In the genomic region with DNA sequence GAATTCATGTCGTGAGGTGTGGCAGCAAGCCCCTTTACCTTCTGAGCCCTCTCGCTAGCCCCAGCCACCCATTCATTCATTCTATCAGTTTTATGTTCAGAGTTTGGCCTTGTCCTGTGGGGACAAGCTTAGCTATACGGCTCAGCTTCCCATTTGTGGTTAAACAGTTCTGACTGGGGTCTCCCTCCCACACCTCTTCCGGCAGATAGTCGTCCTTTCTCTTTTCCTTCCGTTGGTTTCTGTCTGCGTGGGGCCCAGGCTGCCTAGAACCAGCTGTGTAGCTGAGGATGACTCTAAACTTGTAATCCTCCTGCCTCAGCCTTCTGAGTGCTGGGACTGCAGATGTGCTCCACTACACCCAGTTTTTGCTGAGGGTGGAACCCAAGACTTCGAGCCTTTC, we compare ENCODE assay signal across 34 mouse cellular contexts. TPM values are rescaled to one million over a fixed set of nuclear protein-coding genes. Genes with fewer than 3 reads are reported as not detected.
DNase-seq lines count a peak whose midpoint lies in the region; ATAC-seq lines count a peak whose summit lies in the region.
"Had no signal": no experiment of that assay in that cellular context is flagged by ENCODE, and none has a peak within 500 bp of the region (broad histone marks: within the 10 kb centered on the region; RNA-seq: fewer than 3 reads in every experiment).

No protein-coding gene starts in this region.

- 77% methylated on average over 8 of the region's 8 CpGs for WGBS in neural tube, embryonic 15.5 days

- peak; percentile 56 for ATAC-seq in inflammation-experienced regulatory T-cells, adult 6 months
- ATAC-seq in neural tube, embryonic 15.5 days (ENCODE audit: low FRiP score), result no peak
- no peak for ATAC-seq in erythroblast, adult 5-6 weeks (replicated peaks; ENCODE audit: low FRiP score, poor library complexity, severe bottlenecking)
- ATAC-seq: forebrain, postnatal 0 days; hindbrain, postnatal 0 days; midbrain, embryonic 13.5 days had no signal

- no peak overlapping the region for H3K4me2 ChIP-seq in neural tube, embryonic 15.5 days
- H3K4me2 ChIP-seq: heart, embryonic 15.5 days; limb, embryonic 13.5 days; liver, embryonic 15.5 days; midbrain, embryonic 13.5 days had no signal

- no peaks in the 10 kb centered on the region for H3K36me3 ChIP-seq in neural tube, embryonic 15.5 days
- H3K36me3 ChIP-seq: embryonic facial prominence, embryonic 10.5 days; forebrain, embryonic 10.5 days; heart, embryonic 15.5 days; midbrain, embryonic 13.5 days had no signal

- H3K27ac ChIP-seq in neural tube, embryonic 15.5 days (replicated peaks), result no peak overlapping the region
- H3K27ac ChIP-seq: embryonic facial prominence, embryonic 10.5 days; forebrain, embryonic 10.5 days; heart, embryonic 15.5 days; hindbrain, postnatal 0 days; limb, embryonic 13.5 days; liver, embryonic 15.5 days; macrophage; midbrain, embryonic 13.5 days had no signal

- no peak overlapping the region for H3K9ac ChIP-seq in neural tube, embryonic 15.5 days (replicated peaks)
- H3K9ac ChIP-seq: forebrain, postnatal 0 days; heart, embryonic 15.5 days; limb, embryonic 13.5 days; liver, embryonic 15.5 days; midbrain, embryonic 13.5 days had no signal

- H3K4me1 ChIP-seq in neural tube, embryonic 15.5 days, result peaks cover under 1% of the 10 kb centered on the region

- DNase-seq in heart, adult 11 months, result peak; percentile 79
- DNase-seq in heart, adult 9 months (ENCODE audit: low spot score in 2 of 2), result no peak
- DNase-seq in thymus, postnatal 25 days, result peak; percentile 41
- DNase-seq in thymus, postnatal 0 days (ENCODE audit: low spot score), result no peak
- DNase-seq in cerebellum, postnatal 10 days, result no peak
- DNase-seq: adrenal gland, adult 8-10 months; cerebellum, adult 2 months; cerebellum, postnatal 36 days; forebrain, postnatal 0 days; gastrocnemius, postnatal 14 days; heart, postnatal 4 days; kidney, adult 11 months; kidney, postnatal 4 days; right cerebral cortex, postnatal 14 days; spleen, adult 18-20 months had no signal

- no peaks in the 10 kb centered on the region for H3K9me3 ChIP-seq in neural tube, embryonic 15.5 days (replicated peaks)
- H3K9me3 ChIP-seq: G1E; heart, embryonic 15.5 days; liver, embryonic 15.5 days had no signal

- H3K4me3 ChIP-seq in neural tube, embryonic 15.5 days (replicated peaks), result no peak overlapping the region
- H3K4me3 ChIP-seq: embryonic facial prominence, embryonic 10.5 days; forebrain, embryonic 10.5 days; heart, embryonic 15.5 days; limb, embryonic 13.5 days; liver, embryonic 15.5 days; midbrain, embryonic 13.5 days had no signal

- peaks cover 17% of the 10 kb centered on the region for H3K27me3 ChIP-seq in neural tube, embryonic 15.5 days (replicated peaks)
- H3K27me3 ChIP-seq: CH12.LX had no signal

RNA-seq across cellular contexts. Expression of gene Phldb3, which starts 7.2 kb away (rescaled TPM):
- polyA plus RNA-seq in thymus, postnatal 0 days (2015; fragmentation: Nextera tagmentation; extraction: Ambion mirVana), result 0.47 and 0.73 TPM in 2 replicates
- polyA plus RNA-seq in inflammation-experienced regulatory T-cells, adult 6 months (2017; shearing (Covaris generic)), result 1 to 10 TPM in 1 of 3 experiments, under 1 TPM in 2; 0.22 to 1.2 (median 0.31) TPM
- 0.37 TPM in 1 of 2 replicates, not detected in the other for polyA plus RNA-seq in neural tube, embryonic 15.5 days (2015; fragmentation: Nextera tagmentation; extraction: Ambion mirVana)
- total RNA-seq in erythroblast, adult 5-6 weeks (2015; ENCODE audit: low replicate concordance), result 0.84 TPM in 1 of 2 replicates, not detected in the other
- 0.85 and 3.2 TPM in 2 replicates for total RNA-seq in erythroblast, adult 5-6 weeks (2017; ENCODE audit: low replicate concordance)
- total RNA-seq: forebrain, postnatal 0 days had no signal
- polyA plus RNA-seq: embryonic facial prominence, embryonic 10.5 days; forebrain, embryonic 10.5 days; forebrain, postnatal 0 days; hindbrain, postnatal 0 days; midbrain, embryonic 13.5 days; neural tube, embryonic 11.5 days had no signal

RNA-seq across cellular contexts. Expression of gene Lypd3, which starts 18.6 kb away (rescaled TPM):
- polyA plus RNA-seq in thymus, postnatal 0 days (2015; fragmentation: Nextera tagmentation; extraction: Ambion mirVana), result 1.8 and 2.2 TPM in 2 replicates
- not detected for polyA plus RNA-seq in inflammation-experienced regulatory T-cells, adult 6 months (2017; shearing (Covaris generic))
- polyA plus RNA-seq in neural tube, embryonic 15.5 days (2015; fragmentation: Nextera tagmentation; extraction: Ambion mirVana), result 0.36 and 0.78 TPM in 2 replicates
- total RNA-seq in erythroblast, adult 5-6 weeks (2015; ENCODE audit: low replicate concordance), result not detected in 2 replicates
- not detected in 2 replicates for total RNA-seq in erythroblast, adult 5-6 weeks (2017; ENCODE audit: low replicate concordance)
- total RNA-seq: CH12.LX; G1E; gastrocnemius, postnatal 14 days; heart, adult 8-10 months; heart, postnatal 4 days had no signal
- polyA plus RNA-seq: activated CD4-positive, CD25-positive, alpha-beta regulatory T cell, adult 4 months; G1E; liver, embryonic 15.5 days; macrophage; midbrain, embryonic 13.5 days had no signal

RNA-seq across cellular contexts. Expression of gene Zfp575, which starts 30.3 kb away (rescaled TPM):
- polyA plus RNA-seq in thymus, postnatal 0 days (2015; fragmentation: Nextera tagmentation; extraction: Ambion mirVana), result 0.48 and 0.71 TPM in 2 replicates
- under 1 TPM in 2 of 3 experiments, not detected in 1; 0.13 to 0.20 TPM for polyA plus RNA-seq in inflammation-experienced regulatory T-cells, adult 6 months (2017; shearing (Covaris generic))
- 12.9 and 17.5 TPM in 2 replicates for polyA plus RNA-seq in neural tube, embryonic 15.5 days (2015; fragmentation: Nextera tagmentation; extraction: Ambion mirVana)
- not detected in 2 replicates for total RNA-seq in erythroblast, adult 5-6 weeks (2015; ENCODE audit: low replicate concordance)
- not detected in 2 replicates for total RNA-seq in erythroblast, adult 5-6 weeks (2017; ENCODE audit: low replicate concordance)
- polyA plus RNA-seq: G1E had no signal

RNA-seq across cellular contexts. Expression of gene Ethe1, which starts 30.4 kb away (rescaled TPM):
- 39.2 and 39.9 TPM in 2 replicates for polyA plus RNA-seq in thymus, postnatal 0 days (2015; fragmentation: Nextera tagmentation; extraction: Ambion mirVana)
- 10 to 100 TPM; 13.1 to 17.7 (median 17.6) TPM for polyA plus RNA-seq in inflammation-experienced regulatory T-cells, adult 6 months (2017; shearing (Covaris generic))
- polyA plus RNA-seq in neural tube, embryonic 15.5 days (2015; fragmentation: Nextera tagmentation; extraction: Ambion mirVana), result 29.3 and 33.2 TPM in 2 replicates
- total RNA-seq in erythroblast, adult 5-6 weeks (2015; ENCODE audit: low replicate concordance), result 22.3 and 28.0 TPM in 2 replicates
- total RNA-seq in erythroblast, adult 5-6 weeks (2017; ENCODE audit: low replicate concordance), result 9.5 and 10.7 TPM in 2 replicates

RNA-seq across cellular contexts. Expression of gene Tex101, which starts 58.7 kb away (rescaled TPM):
- not detected in 2 replicates for polyA plus RNA-seq in thymus, postnatal 0 days (2015; fragmentation: Nextera tagmentation; extraction: Ambion mirVana)
- not detected for polyA plus RNA-seq in inflammation-experienced regulatory T-cells, adult 6 months (2017; shearing (Covaris generic))
- polyA plus RNA-seq in neural tube, embryonic 15.5 days (2015; fragmentation: Nextera tagmentation; extraction: Ambion mirVana), result not detected in 2 replicates
- total RNA-seq in erythroblast, adult 5-6 weeks (2015; ENCODE audit: low replicate concordance), result not detected in 2 replicates
- total RNA-seq in erythroblast, adult 5-6 weeks (2017; ENCODE audit: low replicate concordance), result not detected in 2 replicates
- total RNA-seq: adrenal gland, adult 8-10 months; CH12.LX; forebrain, postnatal 0 days; gastrocnemius, postnatal 14 days; heart, adult 8-10 months; heart, postnatal 4 days; hindbrain, postnatal 0 days; left cerebral cortex, postnatal 25 days had no signal
- polyA plus RNA-seq: activated CD4-positive, CD25-positive, alpha-beta regulatory T cell, adult 4 months; cerebellum, adult 2 months; embryonic facial prominence, embryonic 10.5 days; forebrain, embryonic 10.5 days; forebrain, postnatal 0 days; G1E; heart, embryonic 15.5 days; hindbrain, postnatal 0 days; limb, embryonic 13.5 days; lung, embryonic 16.5 days; macrophage; neural tube, embryonic 11.5 days; stomach, embryonic 14.5 days had no signal

Comparison
In these comparisons a context has a peak if more than half of its experiments do, and no peak if none do; other contexts are left out.
1. DNase-seq: peak in heart, adult 11 months (single experiment) and thymus, postnatal 25 days (single experiment); none in heart, adult 9 months (0 of 2), thymus, postnatal 0 days (single experiment) and cerebellum, postnatal 10 days (0 of 2).